Mouse (Mus musculus) ES-E14 (cell line): ENCODE data around the gene Naa60. TPM values are rescaled to one million over a fixed set of nuclear protein-coding genes. Genes with fewer than 3 reads are reported as not detected.
"Not testable (repeated sequence)": the region's sequence is repeated elsewhere in the genome, so short reads cannot be mapped to it uniquely, and the experiment has no call there.

Experiments
- DNase-seq: peaks from one replicate; pipeline ENCODE4 v3.0.0-alpha.2; 2013; ENCODE audit warnings: low read depth, low spot score
- H3K27ac ChIP-seq: 2 replicates; pipeline ENCODE4 v1.5.1; 2012; ENCODE audit warnings: low read depth, mild to moderate bottlenecking, low read length, moderate library complexity, mixed read lengths; ENCODE audit not compliant: poor library complexity, insufficient read depth, severe bottlenecking
- H3K36me3 ChIP-seq: 2 replicates; pipeline ENCODE4 v1.6.1; 2012; ENCODE audit warnings: mild to moderate bottlenecking, low read length, moderate library complexity, mixed read lengths; ENCODE audit not compliant: control insufficient read depth, poor library complexity, insufficient read depth, severe bottlenecking
- H3K4me1 ChIP-seq, 2 experiments: fragments of 150-350 bp in 1 of 2; sonication (generic) in 1 of 2; 2 replicates each; pipeline ENCODE4 v1.6.1; 2012; ENCODE audit warnings: low read length in 2 of 2, mild to moderate bottlenecking in 1 of 2, mixed read lengths in 1 of 2; ENCODE audit not compliant: control insufficient read depth in 2 of 2, insufficient read depth in 2 of 2, poor library complexity in 1 of 2
- H3K4me3 ChIP-seq, 2 experiments: fragments of 150-350 bp in 1 of 2; sonication (generic) in 1 of 2; 2 replicates each; pipeline ENCODE4 v1.5.1; 2012; ENCODE audit warnings: low read length in 2 of 2, low read depth in 1 of 2, mild to moderate bottlenecking in 1 of 2, mixed read lengths in 1 of 2; ENCODE audit not compliant: insufficient read depth in 1 of 2, poor library complexity in 1 of 2, severe bottlenecking in 1 of 2
- H3K9ac ChIP-seq: 2 replicates; pipeline ENCODE4 v1.6.1; 2012; ENCODE audit warnings: low read depth, mild to moderate bottlenecking, low read length, mixed read lengths; ENCODE audit not compliant: poor library complexity, insufficient read depth, severe bottlenecking
- H3K9me3 ChIP-seq: fragments of 150-350 bp; sonication (generic); 2 replicates; pipeline ENCODE4 v1.6.1; 2012; ENCODE audit warnings: low read depth, mild to moderate bottlenecking, low read length; ENCODE audit not compliant: control insufficient read depth, insufficient read depth
- CHD2 ChIP-seq: IDR thresholded peaks from 2 replicates; pipeline ENCODE4 v1.6.1; 2014; ENCODE audit warnings: mild to moderate bottlenecking, low read depth, low read length, inconsistent platforms
- HCFC1 ChIP-seq: IDR thresholded peaks from 2 replicates; pipeline ENCODE4 v1.6.1; 2012; ENCODE audit warnings: low read length, inconsistent platforms, borderline replicate concordance; ENCODE audit not compliant: insufficient read depth
- MAFK ChIP-seq: IDR thresholded peaks from 2 replicates; pipeline ENCODE4 v1.6.1; 2014; ENCODE audit warnings: mild to moderate bottlenecking, low read depth, low read length, inconsistent platforms; ENCODE audit not compliant: insufficient read depth
- ZC3H11A ChIP-seq: IDR thresholded peaks from 2 replicates; pipeline ENCODE4 v1.6.1; 2012; ENCODE audit warnings: low read depth, mild to moderate bottlenecking, inconsistent platforms, low read length, borderline replicate concordance
- ZNF384 ChIP-seq: IDR thresholded peaks from 2 replicates; pipeline ENCODE4 v1.6.1; 2012; ENCODE audit warnings: low read depth, low read length, inconsistent platforms
- in situ Hi-C, 2 experiments: fragments of 600-800 bp; cut with MboI; formaldehyde crosslinking; loops; one replicate each; pipeline ENCODE4 v1.15.1; 2025; ENCODE audit warnings: low sequenced_read_pairs in 2 of 2, inconsistent platforms in 1 of 2; ENCODE audit not compliant: unreplicated experiment in 2 of 2
- total RNA-seq: library from RNA; depleted of rRNA; stranded (reverse); fragments of 300-350 nt; gene quantifications from 2 replicates; pipeline ENCODE4 v1.2.3, GENCODE M21; 2012

The Naa60 gene
- total RNA-seq, 1 experiment, result 17.4 TPM

DNA sequence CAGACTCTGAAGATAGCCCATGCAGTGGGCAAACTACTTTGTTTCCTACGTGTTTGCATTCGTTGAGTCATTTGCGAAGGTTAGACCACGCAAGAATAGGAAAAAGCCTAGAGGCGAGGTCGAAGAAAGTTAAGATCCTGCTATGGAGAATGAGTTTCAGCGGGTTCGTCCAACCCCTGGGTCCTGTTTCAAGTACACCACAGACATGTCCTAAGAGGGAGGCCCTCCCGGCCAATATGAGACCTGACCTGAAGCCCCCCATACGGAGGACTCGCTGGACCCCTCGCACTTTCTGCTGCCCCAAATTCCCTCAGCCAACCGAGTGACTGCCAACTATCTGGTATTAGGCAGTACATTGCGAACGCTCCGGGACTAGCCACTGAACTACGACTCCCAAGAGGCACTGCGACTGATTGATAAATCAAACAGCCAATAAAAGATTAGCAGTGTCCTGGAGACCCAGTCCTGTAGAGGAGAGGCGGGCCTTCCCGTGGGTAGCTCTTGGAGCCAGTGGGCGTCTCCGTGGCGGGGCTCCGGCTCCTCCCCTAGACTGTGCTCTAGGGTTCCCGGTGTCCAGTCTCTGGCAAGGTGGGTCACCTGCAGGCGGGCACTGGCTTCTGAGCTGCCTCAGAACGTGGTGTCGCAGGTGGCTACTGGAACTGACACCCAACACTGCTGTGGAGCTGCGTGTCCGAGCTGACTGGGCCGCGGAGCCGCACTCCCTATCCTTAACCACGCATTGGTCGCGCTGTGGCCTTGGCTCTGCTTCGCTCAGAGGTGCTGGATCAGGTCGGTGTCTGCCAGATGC is 25.3 kb upstream of the Naa60 start, which contains the start of gene Zfp174:
TSS of gene Zfp174 (plus strand) at position 558 of the 808 bp plus-strand sequence.
- peak within 1 kb of the TSS; percentile 72 for H3K9ac ChIP-seq
- DNase-seq, result peak; percentile 92
- TF ChIP-seq ZNF384 (no peak), ZC3H11A (no peak), HCFC1 (peak; percentile 95), MAFK (no peak), CHD2 (peak; percentile 83)
- in situ Hi-C loops, result no loop called here
- H3K9me3 ChIP-seq, result no peaks in the 10 kb centered on the region
- H3K4me1 ChIP-seq, result peaks cover 2 to 20% of the 10 kb centered on the region in 2 experiments; a peak in 3 of 4 replicates
- H3K4me3 ChIP-seq, result peak within 1 kb of the TSS; percentile 72 to 97
- H3K27ac ChIP-seq, result no peak within 1 kb of the TSS
- no peaks in the 10 kb centered on the region for H3K36me3 ChIP-seq

DNA sequence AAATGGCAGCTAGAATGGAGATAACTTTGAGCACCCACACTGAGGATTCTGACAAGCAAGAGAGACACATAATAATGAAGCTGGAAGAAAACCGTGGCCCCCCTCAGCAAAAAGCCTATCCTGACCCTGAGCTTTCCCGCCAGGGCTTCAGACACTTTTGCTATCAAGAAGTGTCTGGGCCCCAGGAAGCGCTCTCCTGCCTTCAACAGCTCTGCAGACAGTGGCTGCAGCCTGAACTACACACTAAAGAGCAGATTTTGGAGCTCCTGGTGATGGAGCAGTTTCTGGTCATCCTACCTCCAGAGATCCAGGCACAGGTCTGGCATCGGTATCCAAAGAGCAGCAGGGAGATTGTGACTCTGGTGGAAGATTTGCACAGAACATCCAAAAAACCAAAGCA is 24.3 kb upstream of the Naa60 start:
- Histone ChIP-seq H3K27ac (no peak overlapping the region), H3K9me3 (no peaks in the 10 kb centered on the region), H3K4me1 (peaks cover 2 to 20% of the 10 kb centered on the region in 2 experiments; a peak in 3 of 4 replicates), H3K4me3 (peak overlapping the region in 1 of 2 experiments; percentile 97; a peak in 2 of 4 replicates), H3K36me3 (no peaks in the 10 kb centered on the region), H3K9ac (no peak overlapping the region)
- TF ChIP-seq MAFK, result no peak
- in situ Hi-C loops, result no loop called here
- DNase-seq, result no peak

DNA sequence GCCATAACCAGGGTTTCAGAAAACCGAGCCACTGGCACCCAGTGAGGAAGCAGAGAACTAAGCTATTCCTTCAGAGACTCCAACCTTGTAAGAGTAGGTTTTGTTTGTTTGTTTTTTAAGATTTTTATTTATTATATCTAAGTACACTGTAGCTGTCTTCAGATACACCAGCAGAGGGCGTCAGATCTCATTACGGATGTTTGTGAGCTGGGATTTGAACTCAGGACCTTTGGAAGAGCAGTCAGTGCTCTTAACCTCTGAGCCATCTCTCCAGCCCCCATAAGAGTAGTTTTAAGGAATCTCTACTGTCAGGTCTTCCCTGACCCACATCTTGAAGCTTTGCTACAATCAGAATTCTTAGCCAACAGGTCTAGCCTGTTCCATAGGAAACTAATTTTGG is 23.8 kb upstream of the Naa60 start:
- Histone ChIP-seq H3K9me3 (no peaks in the 10 kb centered on the region), H3K4me1 (peaks cover 2 to 15% of the 10 kb centered on the region in 2 experiments; a peak in 3 of 4 replicates), H3K9ac (no peak overlapping the region), H3K36me3 (no peaks in the 10 kb centered on the region), H3K4me3 (no peak overlapping the region), H3K27ac (no peak overlapping the region)
- TF ChIP-seq CHD2 (no peak), ZNF384 (no peak), ZC3H11A (no peak), MAFK (no peak), HCFC1 (no peak)
- in situ Hi-C loops, result no loop called here
- DNase-seq, result no peak

DNA sequence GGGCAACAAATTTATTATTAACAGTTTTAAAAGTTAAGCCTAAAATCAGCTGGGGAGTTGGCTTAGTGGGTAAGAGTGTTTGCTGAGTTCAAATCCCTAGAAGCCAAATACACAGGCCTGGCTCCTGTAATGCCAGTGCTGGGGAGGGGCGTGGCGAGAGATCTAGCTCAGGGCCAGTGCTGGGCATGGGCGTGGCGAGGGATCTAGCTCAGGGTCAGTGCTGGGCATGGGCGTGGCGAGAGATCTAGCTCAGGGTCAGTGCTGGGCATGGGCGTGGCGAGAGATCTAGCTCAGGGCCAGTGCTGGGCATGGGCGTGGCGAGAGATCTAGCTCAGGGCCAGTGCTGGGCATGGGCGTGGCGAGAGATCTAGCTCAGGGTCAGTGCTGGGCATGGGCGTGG is 20.9 kb upstream of the Naa60 start:
- H3K4me3 ChIP-seq, DNase-seq, H3K9ac ChIP-seq, in situ Hi-C loops, H3K36me3 ChIP-seq, H3K9me3 ChIP-seq, H3K27ac ChIP-seq: not testable (repeated sequence)
- peaks cover 2 to 15% of the 10 kb centered on the region in 2 experiments; a peak in 3 of 4 replicates for H3K4me1 ChIP-seq

DNA sequence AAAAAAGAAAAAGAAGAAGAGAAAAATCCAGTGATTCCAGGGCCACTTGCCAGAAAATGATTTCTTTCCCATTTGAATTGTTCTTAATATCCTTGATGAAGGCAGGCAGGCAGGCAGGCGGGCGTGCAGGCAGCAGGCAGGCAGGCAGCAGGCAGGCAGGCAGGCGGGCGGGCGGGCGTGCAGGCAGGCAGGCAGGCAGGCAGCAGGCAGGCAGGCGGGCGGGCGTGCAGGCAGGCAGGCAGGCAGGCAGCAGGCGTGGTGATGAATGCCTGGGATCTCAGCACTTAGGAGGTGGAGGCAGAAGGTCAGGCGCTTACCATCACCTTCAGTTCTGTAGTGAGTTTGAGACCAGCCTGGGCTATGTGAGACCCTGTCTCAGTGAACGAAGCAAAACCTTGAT is 19.6 kb upstream of the Naa60 start:
- H3K4me3 ChIP-seq, result peak overlapping the region in 1 of 2 experiments; percentile 43; a peak in 1 of 4 replicates
- in situ Hi-C loops, result no loop called here

More for the DNA sequence above, 19.6 kb upstream of the Naa60 start:
- Histone ChIP-seq H3K9ac (no peak overlapping the region), H3K4me1 (peaks cover 2 to 15% of the 10 kb centered on the region in 2 experiments; a peak in 3 of 4 replicates), H3K36me3 (no peaks in the 10 kb centered on the region), H3K27ac (no peak overlapping the region), H3K9me3 (no peaks in the 10 kb centered on the region)
- DNase-seq, result no peak
- TF ChIP-seq ZC3H11A (no peak), CHD2 (no peak), MAFK (no peak), ZNF384 (no peak), HCFC1 (no peak)
